Mouse (Mus musculus): ENCODE measurements around the gene Gm28308.

Gene Gm28308

GRCm38 (mm10) chr6:52169499-52170165, 43.5 kb downstream of the Gm28308 start:
- DNase-seq (ENCODE audit: extremely low spot score, low spot score), result peak; percentile 74

GRCm38 (mm10) chr6:52168191-52169055, 44.7 kb downstream of the Gm28308 start:
- peak; percentile 76 for DNase-seq (ENCODE audit: extremely low spot score, low spot score)

GRCm38 (mm10) chr6:52167736-52168161, 45.4 kb downstream of the Gm28308 start:
- DNase-seq (ENCODE audit: extremely low spot score, low spot score), result peak; percentile 66

- no peak for DNase-seq (ENCODE audit: extremely low spot score, low spot score)
Measured at GRCm38 (mm10) chr6:52167176-52167575, 46.0 kb downstream of the Gm28308 start.

- DNase-seq (ENCODE audit: extremely low spot score, low spot score), result peak; percentile 71
Measured at GRCm38 (mm10) chr6:52166431-52167077, 46.6 kb downstream of the Gm28308 start.

GRCm38 (mm10) chr6:52165441-52166370, 47.4 kb downstream of the Gm28308 start:
- DNase-seq (ENCODE audit: extremely low spot score, low spot score), result peak; percentile 74

GRCm38 (mm10) chr6:52164626-52165440, 48.3 kb downstream of the Gm28308 start, which contains the start of gene Hoxa2:
Gene Hoxa2, minus strand, starts transcription at chr6:52164831.
- DNase-seq (ENCODE audit: extremely low spot score, low spot score), result peak; percentile 88

- DNase-seq (ENCODE audit: extremely low spot score, low spot score), result peak; percentile 89
Measured at GRCm38 (mm10) chr6:52164051-52164625, 49.0 kb downstream of the Gm28308 start.

GRCm38 (mm10) chr6:52163366-52164031, 49.6 kb downstream of the Gm28308 start:
- peak; percentile 80 for DNase-seq (ENCODE audit: extremely low spot score, low spot score)

GRCm38 (mm10) chr6:52162611-52163365, 50.4 kb downstream of the Gm28308 start:
- peak; percentile 78 for DNase-seq (ENCODE audit: extremely low spot score, low spot score)

- no peak for DNase-seq (ENCODE audit: extremely low spot score, low spot score)
Measured at GRCm38 (mm10) chr6:52162093-52162380, 51.1 kb downstream of the Gm28308 start.

- peak; percentile 72 for DNase-seq (ENCODE audit: extremely low spot score, low spot score)
Measured at GRCm38 (mm10) chr6:52161336-52162092, 51.6 kb downstream of the Gm28308 start.

GRCm38 (mm10) chr6:52160511-52161335, 52.4 kb downstream of the Gm28308 start:
- peak; percentile 78 for DNase-seq (ENCODE audit: extremely low spot score, low spot score)

GRCm38 (mm10) chr6:52159979-52160378, 53.2 kb downstream of the Gm28308 start:
- DNase-seq (ENCODE audit: extremely low spot score, low spot score), result peak; percentile 62

GRCm38 (mm10) chr6:52159164-52159761, 53.9 kb downstream of the Gm28308 start:
- DNase-seq (ENCODE audit: extremely low spot score, low spot score), result no peak

- peak; percentile 92 for DNase-seq (ENCODE audit: extremely low spot score, low spot score)
Measured at GRCm38 (mm10) chr6:52158276-52159051, 54.7 kb downstream of the Gm28308 start, which contains the start of gene Hoxa1. Gene Hoxa1, minus strand, starts transcription at chr6:52158317.

All from neural tube, embryonic 10.5 days (tissue).